Mouse (Mus musculus) kidney, adult 2 months (tissue): ENCODE measurements around the gene Fhl1. TPM values are rescaled to one million over a fixed set of nuclear protein-coding genes. Genes with fewer than 3 reads are reported as not detected.

Source experiments
- DNase-seq: peaks from one replicate; pipeline ENCODE4 v3.0.0; 2021
- H3K27ac ChIP-seq: fragments of 200-500 bp; 2 replicates; pipeline ENCODE4 v1.5.1; 2012; ENCODE audit warnings: low read depth, low read length, control low read depth, inconsistent platforms; ENCODE audit not compliant: insufficient read depth
- H3K27me3 ChIP-seq: fragments of 200-500 bp; replicated peaks from 2 replicates; pipeline ENCODE4 v1.6.1; 2012; ENCODE audit warnings: mild to moderate bottlenecking, moderate library complexity, low read length, inconsistent platforms; ENCODE audit not compliant: control insufficient read depth, insufficient read depth
- H3K36me3 ChIP-seq: fragments of 200-500 bp; 2 replicates; pipeline ENCODE4 v1.6.1; 2012; ENCODE audit warnings: mild to moderate bottlenecking, moderate library complexity, low read length, inconsistent platforms; ENCODE audit not compliant: control insufficient read depth, insufficient read depth
- H3K4me1 ChIP-seq: fragments of 200-500 bp; 2 replicates; pipeline ENCODE4 v1.6.1; 2011; ENCODE audit warnings: low read length; ENCODE audit not compliant: control insufficient read depth, insufficient read depth
- H3K4me3 ChIP-seq: fragments of 200-500 bp; 2 replicates; pipeline ENCODE4 v1.5.1; 2011; ENCODE audit warnings: mild to moderate bottlenecking, low read depth, low read length, control low read depth; ENCODE audit not compliant: insufficient read depth
- CTCF ChIP-seq: fragments of 200-500 bp; conservative IDR thresholded peaks from 2 replicates; pipeline ENCODE4 v1.5.1; 2011; ENCODE audit warnings: low read depth, mild to moderate bottlenecking, control low read depth, low read length, moderate library complexity, mixed read lengths; ENCODE audit not compliant: insufficient read depth, insufficient read length
- POLR2A ChIP-seq: fragments of 200-500 bp; IDR thresholded peaks from one replicate; pipeline ENCODE4 v1.6.1; 2011; ENCODE audit warnings: low read depth, low read length, control low read depth
- WGBS: fragments of 180-500 bp; shearing (Covaris S2); methylation state at CpG from one replicate; pipeline ENCODE4 v1.1.7; 2018; 5-methylcytosine and 5-hydroxymethylcytosine counted together
- polyA plus RNA-seq: library from polyadenylated mRNA; depleted of rRNA; stranded (reverse); fragments of >200 nt; gene quantifications from 2 replicates; pipeline ENCODE4 v1.2.3, GENCODE M21; 2012

Fhl1 gene
- polyA plus RNA-seq, 1 experiment = 165 TPM

- Histone ChIP-seq H3K27me3 (no peaks in the 10 kb centered on the region), H3K4me1 (no peaks in the 10 kb centered on the region; the same call in 1 of the 2 replicates), H3K27ac (no peak overlapping the region), H3K36me3 (no peaks in the 10 kb centered on the region), H3K4me3 (no peak overlapping the region)
- 66% methylated on average over 6 of the region's 6 CpGs for whole genome bisulfite sequencing
- TF ChIP-seq CTCF (no peak), POLR2A (no peak)
- DNase-seq = no peak
These were observed 20.6 kb downstream of the Fhl1 start for GRCm38 (mm10) chrX:56752144-56752543.

GRCm38 (mm10) chrX:56753317-56754289, 22.0 kb downstream of the Fhl1 start:
- WGBS = 70% methylated on average over 8 of the region's 8 CpGs
- Histone ChIP-seq H3K27ac (no peak overlapping the region), H3K4me3 (no peak overlapping the region), H3K27me3 (no peaks in the 10 kb centered on the region), H3K4me1 (no peaks in the 10 kb centered on the region; the same call in 1 of the 2 replicates), H3K36me3 (no peaks in the 10 kb centered on the region)
- no peak for TF ChIP-seq CTCF
- no peak for TF ChIP-seq POLR2A
- DNase-seq = no peak

- WGBS = 11% methylated on average over 2 of the region's 2 CpGs
- Histone ChIP-seq H3K27me3 (no peaks in the 10 kb centered on the region), H3K4me3 (no peak overlapping the region), H3K27ac (no peak overlapping the region), H3K4me1 (no peaks in the 10 kb centered on the region; the same call in 1 of the 2 replicates), H3K36me3 (no peaks in the 10 kb centered on the region)
- TF ChIP-seq POLR2A (no peak), CTCF (peak; percentile 45)
- peak; percentile 45 for DNase-seq
These were observed 24.1 kb downstream of the Fhl1 start for GRCm38 (mm10) chrX:56755646-56756045.

GRCm38 (mm10) chrX:56756352-56756751, 24.8 kb downstream of the Fhl1 start:
- DNase-seq = no peak
- Histone ChIP-seq H3K27me3 (no peaks in the 10 kb centered on the region), H3K4me3 (no peak overlapping the region), H3K27ac (no peak overlapping the region), H3K36me3 (no peaks in the 10 kb centered on the region), H3K4me1 (no peaks in the 10 kb centered on the region; the same call in 1 of the 2 replicates)
- WGBS = 89% methylated on average over 7 of the region's 7 CpGs
- TF ChIP-seq POLR2A = no peak
- TF ChIP-seq CTCF = no peak

GRCm38 (mm10) chrX:56760257-56760760, 28.7 kb downstream of the Fhl1 start:
- TF ChIP-seq POLR2A (no peak), CTCF (no peak)
- no peak overlapping the region for H3K4me3 ChIP-seq
- peaks cover 3% of the 10 kb centered on the region; the same call in 1 of the 2 replicates for H3K4me1 ChIP-seq
- DNase-seq = no peak
- H3K27me3 ChIP-seq = no peaks in the 10 kb centered on the region
- H3K36me3 ChIP-seq = no peaks in the 10 kb centered on the region
- H3K27ac ChIP-seq = no peak overlapping the region
- 94% methylated on average over 3 of the region's 3 CpGs for WGBS

GRCm38 (mm10) chrX:56769838-56770237, 38.3 kb downstream of the Fhl1 start:
- Histone ChIP-seq H3K27me3 (no peaks in the 10 kb centered on the region), H3K36me3 (no peaks in the 10 kb centered on the region), H3K27ac (peak overlapping the region; percentile 60; the same call in 1 of the 2 replicates), H3K4me3 (no peak overlapping the region), H3K4me1 (peaks cover 7% of the 10 kb centered on the region)
- peak; percentile 84 for DNase-seq
- TF ChIP-seq POLR2A = no peak

- peaks cover 4% of the 10 kb centered on the region for H3K4me1 ChIP-seq
- H3K4me3 ChIP-seq = no peak overlapping the region
- no peaks in the 10 kb centered on the region for H3K27me3 ChIP-seq
- H3K36me3 ChIP-seq = no peaks in the 10 kb centered on the region
- no peak overlapping the region for H3K27ac ChIP-seq
- 71% methylated on average over 1 of the region's 1 CpGs for WGBS
- DNase-seq = no peak
- TF ChIP-seq CTCF (no peak), POLR2A (no peak)
These were observed 40.2 kb downstream of the Fhl1 start for GRCm38 (mm10) chrX:56771751-56772150.
